In genomic region chr5:15874065-15874464, GRCm38 (mm10) we compare ENCODE assay signal across 23 mouse cellular contexts.
DNase-seq lines count a peak whose midpoint lies in the region; ATAC-seq and TF ChIP-seq lines count a peak whose summit lies in the region.
"Had no signal": no experiment of that assay in that cellular context is flagged by ENCODE, and none has a peak within 500 bp of the region (broad histone marks: within the 10 kb centered on the region; RNA-seq: fewer than 3 reads in every experiment).

No protein-coding gene starts in this region.

- H3K27ac ChIP-seq in kidney, embryonic 16.5 days (ENCODE audit: low read length), result no peak overlapping the region
- H3K27ac ChIP-seq in layer of hippocampus, adult 2 months, result no peak overlapping the region

- no peaks in the 10 kb centered on the region for H3K4me1 ChIP-seq in kidney, embryonic 16.5 days (ENCODE audit: insufficient read depth, low read length)

- H3K27me3 ChIP-seq in kidney, embryonic 16.5 days (ENCODE audit: insufficient read depth, low read length), result no peaks in the 10 kb centered on the region
- H3K27me3 ChIP-seq: CH12.LX, Patski had no signal

- H3K9ac ChIP-seq in kidney, embryonic 16.5 days (replicated peaks; ENCODE audit: low read length), result no peak overlapping the region

- DNase-seq in frontal cortex, postnatal 25 days (ENCODE audit: low spot score in 2 of 2), result no peak
- peak; percentile 8 for DNase-seq in right cerebral cortex, adult 18-20 months
- no peak for DNase-seq in right cerebral cortex, postnatal 4 days
- DNase-seq in brain, adult 2 months (ENCODE audit: low read depth, low spot score), result peak; percentile 67
- DNase-seq in telencephalon, adult 2 months (ENCODE audit: low read depth, low spot score), result peak; percentile 43
- DNase-seq in layer of hippocampus, adult 2 months (ENCODE audit: low spot score in 2 of 2), result no peak
- DNase-seq: adrenal gland, adult 2 months; adrenal gland, adult 8-10 months; adrenal gland, postnatal 10 days; adrenal gland, postnatal 14 days; adrenal gland, postnatal 25 days; adrenal gland, postnatal 36 days; B cell, adult 2 months; cerebellum, adult 11 months; cerebellum, adult 11-12 months; cerebellum, adult 18-20 months had no signal

- TF ChIP-seq CTCF in layer of hippocampus, adult 2 months (conservative IDR thresholded peaks at IDR 0.05), result no peak

- no peaks in the 10 kb centered on the region for H3K9me3 ChIP-seq in kidney, embryonic 16.5 days (ENCODE audit: low read length)
- H3K9me3 ChIP-seq: G1E had no signal

- H3K4me2 ChIP-seq in kidney, embryonic 16.5 days (replicated peaks; ENCODE audit: low read depth, low read length), result no peak overlapping the region

- peak; percentile 85 for ATAC-seq in frontal cortex, adult (ENCODE audit: low TSS enrichment)
- no peak for ATAC-seq in kidney, embryonic 16.5 days (ENCODE audit: low FRiP score, low TSS enrichment)
- ATAC-seq: activated CD4-positive, CD25-positive, alpha-beta regulatory T cell, adult 4 months; CD4-positive, CD25-positive, alpha-beta regulatory T cell, adult 4 months; Patski had no signal

- H3K4me3 ChIP-seq in kidney, embryonic 16.5 days (ENCODE audit: low read length), result no peak overlapping the region
- no peak overlapping the region for H3K4me3 ChIP-seq in layer of hippocampus, adult 2 months

- 82% methylated on average over 3 of the region's 3 CpGs for WGBS in kidney, embryonic 16.5 days

- no peaks in the 10 kb centered on the region for H3K36me3 ChIP-seq in kidney, embryonic 16.5 days (ENCODE audit: insufficient read depth, low read length)
- H3K36me3 ChIP-seq: G1E had no signal

Comparison
In these comparisons a context has a peak if more than half of its experiments do, and no peak if none do; other contexts are left out.
1. DNase-seq: peak in right cerebral cortex, adult 18-20 months (single experiment), brain, adult 2 months (single experiment) and telencephalon, adult 2 months (single experiment); none in frontal cortex, postnatal 25 days (0 of 2), right cerebral cortex, postnatal 4 days (single experiment) and layer of hippocampus, adult 2 months (0 of 2).